Mouse (Mus musculus) ES-Bruce4 (cell line): ENCODE data around the gene Kcnmb1.

Experiments
- CTCF ChIP-seq: IDR thresholded peaks from one replicate; pipeline ENCODE4 v1.8.1; 2011; ENCODE audit warnings: low read depth, low read length
- POLR2A ChIP-seq: IDR thresholded peaks from one replicate; pipeline ENCODE4 v1.8.1; 2011; ENCODE audit warnings: low read length; ENCODE audit not compliant: insufficient read depth

DNA sequence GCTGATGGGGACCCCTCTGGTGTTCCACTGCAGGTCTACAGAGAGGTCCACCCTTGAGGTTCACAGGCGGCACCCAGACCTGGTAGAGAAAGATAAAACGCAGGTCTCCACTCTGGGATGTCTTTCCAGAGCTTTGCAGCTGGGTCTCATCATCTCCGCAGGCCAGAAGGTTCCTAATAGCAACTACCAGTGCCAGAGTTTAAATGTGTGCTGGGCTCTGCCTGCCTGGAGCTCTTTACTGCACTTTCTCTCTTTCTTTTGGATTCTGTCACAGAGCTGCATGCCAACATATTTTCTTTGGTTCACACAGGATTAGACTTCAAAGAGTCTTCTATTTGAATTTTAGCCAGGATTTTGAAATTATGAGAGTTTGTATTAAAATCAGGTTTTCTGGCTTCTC lies 6.4 kb downstream of the Kcnmb1 start:
- no peak for TF ChIP-seq CTCF
- TF ChIP-seq POLR2A = no peak
